Mouse (Mus musculus): ENCODE results near the gene Rmnd5b. TPM values are rescaled to one million over a fixed set of nuclear protein-coding genes. Genes with fewer than 3 reads are reported as not detected.

The Rmnd5b gene
- polyA plus RNA-seq, 1 experiment, result 46.6 TPM

- Histone ChIP-seq H3K4me1 (ENCODE audit: control insufficient read depth, insufficient read depth, low read length) (peaks cover 15% of the 10 kb centered on the region; the same call in 1 of the 2 replicates), H3K27ac (ENCODE audit: insufficient read depth, low read depth, low read length) (peak overlapping the region; percentile 14), H3K4me3 (ENCODE audit: insufficient read depth, low read depth, low read length) (peak overlapping the region; percentile 74), H3K27me3 (replicated peaks; ENCODE audit: control insufficient read depth, insufficient read depth, low read length) (no peaks in the 10 kb centered on the region), H3K36me3 (ENCODE audit: control insufficient read depth, insufficient read depth, low read length) (no peaks in the 10 kb centered on the region)
- DNase-seq, result no peak
- TF ChIP-seq CTCF (conservative IDR thresholded peaks at IDR 0.05; ENCODE audit: insufficient read depth, insufficient read length, low read depth, low read length), result no peak
- TF ChIP-seq POLR2A (IDR thresholded peaks at IDR 0.05; ENCODE audit: low read depth, low read length), result no peak
- 44% methylated on average over 11 of the region's 11 CpGs for WGBS
These were observed 13.6 kb upstream of the Rmnd5b start for GRCm38 (mm10) chr11:51649111-51649888.

GRCm38 (mm10) chr11:51648566-51648965 is 12.9 kb upstream of the Rmnd5b start:
- WGBS, result 28% methylated on average over 3 of the region's 3 CpGs
- DNase-seq, result peak; percentile 35
- H3K27me3 ChIP-seq (replicated peaks; ENCODE audit: control insufficient read depth, insufficient read depth, low read length), result no peaks in the 10 kb centered on the region
- no peaks in the 10 kb centered on the region for H3K36me3 ChIP-seq (ENCODE audit: control insufficient read depth, insufficient read depth, low read length)
- H3K4me3 ChIP-seq (ENCODE audit: insufficient read depth, low read depth, low read length), result peak overlapping the region; percentile 74; the same call in 1 of the 2 replicates
- H3K4me1 ChIP-seq (ENCODE audit: control insufficient read depth, insufficient read depth, low read length), result peaks cover 15% of the 10 kb centered on the region; the same call in 1 of the 2 replicates
- peak overlapping the region; percentile 49 for H3K27ac ChIP-seq (ENCODE audit: insufficient read depth, low read depth, low read length)
- TF ChIP-seq POLR2A (IDR thresholded peaks at IDR 0.05; ENCODE audit: low read depth, low read length) (no peak), CTCF (conservative IDR thresholded peaks at IDR 0.05; ENCODE audit: insufficient read depth, insufficient read length, low read depth, low read length) (no peak)

GRCm38 (mm10) chr11:51646751-51647667 is 11.3 kb upstream of the Rmnd5b start:
- peaks cover 15% of the 10 kb centered on the region; the same call in 1 of the 2 replicates for H3K4me1 ChIP-seq (ENCODE audit: control insufficient read depth, insufficient read depth, low read length)
- peak; percentile 74 for DNase-seq
- H3K4me3 ChIP-seq (ENCODE audit: insufficient read depth, low read depth, low read length), result peak overlapping the region; percentile 20; the same call in 1 of the 2 replicates
- TF ChIP-seq POLR2A (IDR thresholded peaks at IDR 0.05; ENCODE audit: low read depth, low read length), result no peak
- peak overlapping the region; percentile 84 for H3K27ac ChIP-seq (ENCODE audit: insufficient read depth, low read depth, low read length)
- H3K36me3 ChIP-seq (ENCODE audit: control insufficient read depth, insufficient read depth, low read length), result no peaks in the 10 kb centered on the region
- H3K27me3 ChIP-seq (replicated peaks; ENCODE audit: control insufficient read depth, insufficient read depth, low read length), result no peaks in the 10 kb centered on the region
- WGBS, result 47% methylated on average over 15 of the region's 15 CpGs

GRCm38 (mm10) chr11:51646245-51646644 is 10.5 kb upstream of the Rmnd5b start:
- Histone ChIP-seq H3K27me3 (replicated peaks; ENCODE audit: control insufficient read depth, insufficient read depth, low read length) (no peaks in the 10 kb centered on the region), H3K36me3 (ENCODE audit: control insufficient read depth, insufficient read depth, low read length) (no peaks in the 10 kb centered on the region), H3K4me3 (ENCODE audit: insufficient read depth, low read depth, low read length) (no peak overlapping the region), H3K4me1 (ENCODE audit: control insufficient read depth, insufficient read depth, low read length) (peaks cover 15% of the 10 kb centered on the region; the same call in 1 of the 2 replicates), H3K27ac (ENCODE audit: insufficient read depth, low read depth, low read length) (peak overlapping the region; percentile 84)
- DNase-seq, result no peak
- TF ChIP-seq POLR2A (IDR thresholded peaks at IDR 0.05; ENCODE audit: low read depth, low read length) (no peak), CTCF (conservative IDR thresholded peaks at IDR 0.05; ENCODE audit: insufficient read depth, insufficient read length, low read depth, low read length) (no peak)
- 70% methylated on average over 7 of the region's 7 CpGs for WGBS

GRCm38 (mm10) chr11:51645293-51645692 is 9.6 kb upstream of the Rmnd5b start:
- no peak overlapping the region for H3K4me3 ChIP-seq (ENCODE audit: insufficient read depth, low read depth, low read length)
- WGBS, result 64% methylated on average over 13 of the region's 13 CpGs
- no peak overlapping the region for H3K27ac ChIP-seq (ENCODE audit: insufficient read depth, low read depth, low read length)
- peaks cover 15% of the 10 kb centered on the region; the same call in 1 of the 2 replicates for H3K4me1 ChIP-seq (ENCODE audit: control insufficient read depth, insufficient read depth, low read length)
- no peaks in the 10 kb centered on the region for H3K27me3 ChIP-seq (replicated peaks; ENCODE audit: control insufficient read depth, insufficient read depth, low read length)
- no peak for DNase-seq
- TF ChIP-seq CTCF (conservative IDR thresholded peaks at IDR 0.05; ENCODE audit: insufficient read depth, insufficient read length, low read depth, low read length) (no peak), POLR2A (IDR thresholded peaks at IDR 0.05; ENCODE audit: low read depth, low read length) (no peak)
- H3K36me3 ChIP-seq (ENCODE audit: control insufficient read depth, insufficient read depth, low read length), result no peaks in the 10 kb centered on the region

- Histone ChIP-seq H3K36me3 (ENCODE audit: control insufficient read depth, insufficient read depth, low read length) (no peaks in the 10 kb centered on the region), H3K27me3 (replicated peaks; ENCODE audit: control insufficient read depth, insufficient read depth, low read length) (no peaks in the 10 kb centered on the region), H3K4me3 (ENCODE audit: insufficient read depth, low read depth, low read length) (no peak overlapping the region), H3K27ac (ENCODE audit: insufficient read depth, low read depth, low read length) (no peak overlapping the region), H3K4me1 (ENCODE audit: control insufficient read depth, insufficient read depth, low read length) (peaks cover 15% of the 10 kb centered on the region; the same call in 1 of the 2 replicates)
- 87% methylated on average over 16 of the region's 16 CpGs for whole genome bisulfite sequencing
- TF ChIP-seq POLR2A (IDR thresholded peaks at IDR 0.05; ENCODE audit: low read depth, low read length) (no peak), CTCF (conservative IDR thresholded peaks at IDR 0.05; ENCODE audit: insufficient read depth, insufficient read length, low read depth, low read length) (no peak)
- no peak for DNase-seq
These were observed 8.5 kb upstream of the Rmnd5b start for GRCm38 (mm10) chr11:51644217-51644616.

Data from kidney, adult 2 months (tissue).